Mouse (Mus musculus) cerebellum, adult 9-11 months (tissue): ENCODE results near the gene Cage1.

Experiments
- DNase-seq: peaks from one replicate; pipeline ENCODE4 v3.0.0; 2022

Cage1 gene

GRCm38 (mm10) chr13:37964128-37965087 is 72.5 kb downstream of the Cage1 start:
- DNase-seq = no peak

GRCm38 (mm10) chr13:37963354-37964007 is 73.4 kb downstream of the Cage1 start:
- DNase-seq = peak; percentile 50

- DNase-seq = no peak
Measured at GRCm38 (mm10) chr13:37962541-37962940, 74.3 kb downstream of the Cage1 start.

- no peak for DNase-seq
Measured at GRCm38 (mm10) chr13:37959936-37960335, 76.9 kb downstream of the Cage1 start.

- no peak for DNase-seq
Measured at GRCm38 (mm10) chr13:37959239-37959907, 77.5 kb downstream of the Cage1 start.

- DNase-seq = no peak
Measured at GRCm38 (mm10) chr13:37958498-37959238, 78.2 kb downstream of the Cage1 start.
